Mouse (Mus musculus): ENCODE measurements around the gene Zswim4. TPM values are rescaled to one million over a fixed set of nuclear protein-coding genes. Genes with fewer than 3 reads are reported as not detected.

The Zswim4 gene
- polyA plus RNA-seq, 1 experiment from 2014 or later, result 6.3 TPM

DNA sequence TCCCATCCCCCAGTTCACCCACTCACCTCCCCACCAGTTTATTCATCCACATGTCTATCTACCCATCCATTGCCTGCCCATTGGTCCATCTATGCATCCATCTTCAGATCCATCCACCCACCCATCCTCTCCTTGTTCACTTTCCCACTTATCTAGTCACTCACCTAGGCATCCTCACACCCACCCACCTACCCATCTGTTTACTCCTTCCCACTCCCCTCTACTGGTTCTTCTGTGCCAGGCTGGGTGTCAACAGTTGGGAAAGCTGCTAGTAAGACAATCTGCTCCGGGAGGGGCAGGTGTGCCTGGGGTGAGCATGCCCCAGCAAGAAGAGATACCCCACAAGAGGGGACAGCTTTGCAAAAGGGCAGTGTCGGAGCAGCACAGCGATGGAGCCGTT, 24.2 kb upstream of the Zswim4 start:
- Histone ChIP-seq H3K4me3 (ENCODE audit: low read depth, low read length) (no peak overlapping the region), H3K27ac (ENCODE audit: low read depth, low read length) (no peak overlapping the region), H3K9ac (ENCODE audit: low read depth, low read length) (no peak overlapping the region), H3K4me2 (no peak overlapping the region), H3K4me1 (ENCODE audit: control insufficient read depth, insufficient read depth, low read length) (peaks cover 8% of the 10 kb centered on the region), H3K9me3 (replicated peaks; ENCODE audit: control insufficient read depth, low read length) (no peaks in the 10 kb centered on the region), H3K36me3 (ENCODE audit: control insufficient read depth, insufficient read depth, low read length) (peaks cover 39% of the 10 kb centered on the region), H3K27me3 (ENCODE audit: control insufficient read depth, insufficient read depth, low read length) (no peaks in the 10 kb centered on the region)
- 90% methylated on average over 4 of the region's 4 CpGs for WGBS (ENCODE audit: insufficient replicate concordance)
- no peak for ATAC-seq (replicated peaks; ENCODE audit: insufficient number of reproducible peaks, low FRiP score, low TSS enrichment)

DNA sequence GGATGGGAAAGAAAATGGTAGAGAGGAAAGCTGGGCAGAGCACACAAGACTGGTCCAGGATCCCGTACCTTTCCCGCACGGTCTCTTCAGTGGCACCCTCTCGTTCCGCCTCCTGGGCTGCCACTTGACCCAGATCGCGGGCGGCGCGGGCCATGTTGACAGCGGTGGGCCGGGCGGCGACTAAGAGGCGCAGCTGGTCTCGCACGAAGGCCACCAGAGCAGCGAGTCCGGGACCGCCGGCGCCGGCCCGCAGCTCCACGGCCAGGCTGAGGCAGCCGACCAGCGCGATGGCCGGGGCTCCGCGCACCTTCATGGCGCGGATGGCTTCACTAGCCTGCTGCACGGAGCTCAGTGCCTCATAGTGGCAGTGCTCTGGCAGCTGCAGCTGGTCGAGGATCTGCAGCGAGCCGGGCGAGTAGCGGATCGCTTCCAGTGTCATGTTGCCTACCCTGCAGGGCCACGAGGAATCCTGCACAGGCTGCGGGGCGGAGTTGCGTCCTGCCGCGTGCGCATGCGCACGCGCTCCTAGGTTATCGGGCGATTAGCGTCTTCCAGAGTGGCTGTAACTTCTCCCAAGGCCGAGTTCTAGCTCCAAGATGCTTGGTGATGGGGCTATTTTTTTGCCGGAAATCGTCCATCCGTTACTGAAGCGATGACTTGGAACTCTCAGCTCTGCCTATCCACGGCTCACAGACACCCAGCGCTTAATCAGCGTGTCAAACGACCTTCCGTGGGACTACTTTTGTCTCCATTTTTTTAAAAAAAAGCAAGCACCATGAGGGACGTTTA, 20.2 kb upstream of the Zswim4 start, which contains the start of gene Mri1:
Mri1 (minus strand) TSS at position 505 of the 789 bp plus-strand sequence.
- Histone ChIP-seq H3K36me3 (ENCODE audit: control insufficient read depth, insufficient read depth, low read length) (peaks cover 41% of the 10 kb centered on the region), H3K9me3 (replicated peaks; ENCODE audit: control insufficient read depth, low read length) (no peaks in the 10 kb centered on the region), H3K4me2 (peak within 1 kb of the TSS; percentile 99), H3K9ac (ENCODE audit: low read depth, low read length) (peak within 1 kb of the TSS; percentile 90), H3K4me1 (ENCODE audit: control insufficient read depth, insufficient read depth, low read length) (peaks cover 10% of the 10 kb centered on the region), H3K27ac (ENCODE audit: low read depth, low read length) (peak within 1 kb of the TSS; percentile 89), H3K4me3 (ENCODE audit: low read depth, low read length) (peak within 1 kb of the TSS; percentile 78), H3K27me3 (ENCODE audit: control insufficient read depth, insufficient read depth, low read length) (no peaks in the 10 kb centered on the region)
- WGBS (ENCODE audit: insufficient replicate concordance), result under 1% methylated on average over 62 of the region's 64 CpGs
- peak; percentile 75 for ATAC-seq (replicated peaks; ENCODE audit: insufficient number of reproducible peaks, low FRiP score, low TSS enrichment)

DNA sequence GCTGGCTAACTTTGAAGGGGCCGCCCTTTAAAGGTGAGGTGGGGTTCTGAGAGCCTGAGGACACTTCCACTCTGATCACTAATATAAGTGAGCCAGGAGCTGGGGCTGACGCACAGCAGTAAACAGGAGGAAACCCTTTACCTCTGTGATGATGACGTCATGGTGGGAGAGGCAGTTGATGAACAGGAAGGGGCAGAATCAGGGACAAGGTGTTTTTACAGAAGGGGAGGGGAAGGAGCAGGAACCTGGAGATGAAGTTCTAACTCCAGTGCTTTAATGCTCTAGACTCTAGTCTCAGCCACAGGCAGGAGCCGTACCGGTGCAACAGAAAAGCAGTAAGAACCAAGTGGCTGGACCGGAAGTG, 19.6 kb upstream of the Zswim4 start:
- Histone ChIP-seq H3K36me3 (ENCODE audit: control insufficient read depth, insufficient read depth, low read length) (peaks cover 43% of the 10 kb centered on the region), H3K9ac (ENCODE audit: low read depth, low read length) (peak overlapping the region; percentile 90), H3K27ac (ENCODE audit: low read depth, low read length) (peak overlapping the region; percentile 89), H3K4me1 (ENCODE audit: control insufficient read depth, insufficient read depth, low read length) (peaks cover 10% of the 10 kb centered on the region), H3K4me2 (peak overlapping the region; percentile 99), H3K9me3 (replicated peaks; ENCODE audit: control insufficient read depth, low read length) (no peaks in the 10 kb centered on the region), H3K27me3 (ENCODE audit: control insufficient read depth, insufficient read depth, low read length) (no peaks in the 10 kb centered on the region), H3K4me3 (ENCODE audit: low read depth, low read length) (peak overlapping the region; percentile 78)
- 9% methylated on average over 6 of the region's 6 CpGs for WGBS (ENCODE audit: insufficient replicate concordance)
- ATAC-seq (replicated peaks; ENCODE audit: insufficient number of reproducible peaks, low FRiP score, low TSS enrichment), result 0 out of 2 replicates have a peak, but pooled peaks have one; percentile 36

DNA sequence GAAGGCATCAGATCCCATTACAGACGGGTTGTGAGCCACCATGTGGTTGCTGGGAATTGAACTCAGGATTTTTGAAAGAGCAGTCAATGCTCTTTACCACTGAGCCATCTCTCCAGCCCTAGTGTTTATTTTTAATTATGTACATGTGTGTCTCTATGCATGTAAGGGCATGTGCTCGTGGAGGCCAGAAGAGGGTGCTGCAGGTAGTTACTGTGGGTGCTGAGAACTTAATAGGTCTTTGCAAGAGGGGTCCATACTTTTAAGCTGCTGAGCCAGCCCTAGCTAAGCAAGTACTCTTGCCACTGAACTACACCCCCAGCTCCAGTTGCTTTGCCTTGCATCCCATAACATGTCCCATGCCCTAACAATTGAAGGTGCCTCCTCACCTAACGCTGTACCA, 19.0 kb upstream of the Zswim4 start:
- Histone ChIP-seq H3K9me3 (replicated peaks; ENCODE audit: control insufficient read depth, low read length) (no peaks in the 10 kb centered on the region), H3K4me2 (peak overlapping the region; percentile 99), H3K36me3 (ENCODE audit: control insufficient read depth, insufficient read depth, low read length) (peaks cover 40% of the 10 kb centered on the region), H3K9ac (ENCODE audit: low read depth, low read length) (peak overlapping the region; percentile 90; the same call in 1 of the 2 replicates), H3K4me3 (ENCODE audit: low read depth, low read length) (peak overlapping the region; percentile 78), H3K27ac (ENCODE audit: low read depth, low read length) (no peak overlapping the region), H3K27me3 (ENCODE audit: control insufficient read depth, insufficient read depth, low read length) (no peaks in the 10 kb centered on the region), H3K4me1 (ENCODE audit: control insufficient read depth, insufficient read depth, low read length) (peaks cover 10% of the 10 kb centered on the region)
- ATAC-seq (replicated peaks; ENCODE audit: insufficient number of reproducible peaks, low FRiP score, low TSS enrichment), result no peak
- 92% methylated on average over 3 of the region's 3 CpGs for WGBS (ENCODE audit: insufficient replicate concordance)

DNA sequence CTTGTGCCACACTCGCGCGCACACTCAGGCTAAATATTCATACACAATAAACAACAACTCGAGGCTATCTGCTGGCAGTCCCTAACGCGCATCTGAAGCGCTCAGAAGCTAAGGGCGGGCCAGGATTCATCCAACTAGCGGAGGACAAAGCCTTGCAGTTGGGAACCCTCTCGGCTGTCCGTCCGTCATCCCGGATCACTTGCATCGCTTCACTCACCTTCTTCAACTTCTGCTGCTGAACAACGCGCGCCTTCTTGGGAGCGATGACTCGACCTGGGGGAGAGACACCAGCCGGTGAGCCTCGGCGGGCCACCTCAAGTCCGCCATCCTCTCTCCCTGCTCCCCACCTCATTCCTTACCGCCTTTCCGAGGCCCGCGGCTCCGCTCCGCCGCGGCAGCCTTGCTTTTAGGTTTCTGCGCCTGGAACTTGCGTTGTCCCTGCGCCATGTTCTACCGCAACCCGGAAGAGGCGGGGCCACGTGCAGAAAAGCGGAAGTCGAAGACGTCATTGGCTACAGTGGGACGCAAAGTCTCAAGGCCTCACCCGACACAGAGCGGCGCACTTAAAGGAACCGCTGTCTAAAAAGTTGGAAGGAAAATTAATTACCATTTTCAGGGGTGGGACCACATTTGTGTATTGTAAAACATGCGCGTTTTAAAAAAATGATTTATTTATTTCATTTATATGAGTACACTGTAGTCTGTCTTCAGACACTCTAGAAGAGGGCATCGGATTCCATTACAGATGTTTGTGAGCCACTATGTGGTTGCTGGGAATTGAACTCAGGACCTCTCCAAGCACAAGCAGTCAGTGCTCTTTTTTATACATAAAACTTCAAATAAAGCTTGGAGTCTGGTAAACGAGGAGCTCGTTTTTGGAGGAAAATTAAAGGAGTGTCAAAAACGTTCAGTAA, 12.7 kb upstream of the Zswim4 start, which contains the start of gene D8Ertd738e:
D8Ertd738e (minus strand) TSS at position 463 of the 914 bp plus-strand sequence.
- H3K36me3 ChIP-seq (ENCODE audit: control insufficient read depth, insufficient read depth, low read length), result peaks cover 37% of the 10 kb centered on the region
- peak within 1 kb of the TSS; percentile 62 for H3K4me2 ChIP-seq
- no peaks in the 10 kb centered on the region for H3K4me1 ChIP-seq (ENCODE audit: control insufficient read depth, insufficient read depth, low read length)
- H3K4me3 ChIP-seq (ENCODE audit: low read depth, low read length), result peak within 1 kb of the TSS; percentile 72
- WGBS (ENCODE audit: insufficient replicate concordance), result 4% methylated on average over 52 of the region's 52 CpGs
- H3K9ac ChIP-seq (ENCODE audit: low read depth, low read length), result peak within 1 kb of the TSS; percentile 82
- peak; percentile 88 for ATAC-seq (replicated peaks; ENCODE audit: insufficient number of reproducible peaks, low FRiP score, low TSS enrichment)
- H3K9me3 ChIP-seq (replicated peaks; ENCODE audit: control insufficient read depth, low read length), result no peaks in the 10 kb centered on the region
- peak within 1 kb of the TSS; percentile 65; the same call in 1 of the 2 replicates for H3K27ac ChIP-seq (ENCODE audit: low read depth, low read length)
- no peaks in the 10 kb centered on the region for H3K27me3 ChIP-seq (ENCODE audit: control insufficient read depth, insufficient read depth, low read length)

DNA sequence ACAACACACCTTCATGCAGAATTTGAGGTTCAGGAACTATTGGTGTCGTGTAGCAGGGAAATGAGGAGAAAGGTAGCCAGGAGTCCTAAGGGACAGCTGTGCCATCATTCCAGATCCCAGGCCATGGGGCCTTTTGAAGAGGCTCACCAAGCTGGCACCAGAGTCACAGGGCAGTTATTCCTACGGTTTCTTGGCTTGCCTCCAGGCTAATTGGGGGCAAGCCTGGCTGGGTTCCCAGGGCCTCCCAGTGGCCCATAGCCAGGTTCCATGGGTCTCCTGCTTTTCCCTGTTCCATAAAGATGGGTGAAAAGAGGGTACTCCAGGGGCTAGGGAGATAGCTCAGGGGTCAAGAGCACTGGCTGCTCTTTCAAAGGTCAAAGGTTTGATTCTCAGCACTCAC, 5.0 kb upstream of the Zswim4 start:
- Histone ChIP-seq H3K4me3 (ENCODE audit: low read depth, low read length) (no peak overlapping the region), H3K27ac (ENCODE audit: low read depth, low read length) (no peak overlapping the region), H3K27me3 (ENCODE audit: control insufficient read depth, insufficient read depth, low read length) (no peaks in the 10 kb centered on the region), H3K9ac (ENCODE audit: low read depth, low read length) (no peak overlapping the region), H3K36me3 (ENCODE audit: control insufficient read depth, insufficient read depth, low read length) (peaks cover 19% of the 10 kb centered on the region), H3K4me2 (no peak overlapping the region), H3K4me1 (ENCODE audit: control insufficient read depth, insufficient read depth, low read length) (no peaks in the 10 kb centered on the region), H3K9me3 (replicated peaks; ENCODE audit: control insufficient read depth, low read length) (no peaks in the 10 kb centered on the region)
- ATAC-seq (replicated peaks; ENCODE audit: insufficient number of reproducible peaks, low FRiP score, low TSS enrichment), result no peak
- WGBS (ENCODE audit: insufficient replicate concordance), result 55% methylated on average over 2 of the region's 2 CpGs

DNA sequence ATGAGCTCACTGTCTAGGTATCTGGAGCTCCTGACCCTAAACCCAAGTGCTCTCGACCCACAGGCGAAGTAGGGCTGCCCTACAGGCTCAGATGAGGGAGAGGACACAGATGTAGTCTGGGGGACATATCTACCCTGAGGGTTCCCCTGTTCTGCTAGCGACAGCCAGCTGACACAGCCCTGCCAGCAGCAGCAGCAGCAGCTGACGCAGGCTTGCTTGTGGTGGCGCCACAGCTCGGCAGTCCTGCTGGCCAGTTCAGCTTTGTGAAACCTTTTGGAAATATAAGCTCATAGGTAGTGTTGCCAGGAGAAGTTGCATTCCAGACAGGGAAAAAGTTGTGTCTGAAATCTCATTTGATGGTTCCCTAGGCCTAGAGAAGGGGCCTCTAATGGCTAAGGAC, 4.3 kb upstream of the Zswim4 start:
- H3K36me3 ChIP-seq (ENCODE audit: control insufficient read depth, insufficient read depth, low read length), result peaks cover 14% of the 10 kb centered on the region
- H3K9me3 ChIP-seq (replicated peaks; ENCODE audit: control insufficient read depth, low read length), result no peaks in the 10 kb centered on the region
- no peak overlapping the region for H3K4me2 ChIP-seq
- 42% methylated on average over 6 of the region's 6 CpGs for WGBS (ENCODE audit: insufficient replicate concordance)
- ATAC-seq (replicated peaks; ENCODE audit: insufficient number of reproducible peaks, low FRiP score, low TSS enrichment), result no peak
- peaks cover 2% of the 10 kb centered on the region; the same call in 1 of the 2 replicates for H3K4me1 ChIP-seq (ENCODE audit: control insufficient read depth, insufficient read depth, low read length)
- no peaks in the 10 kb centered on the region for H3K27me3 ChIP-seq (ENCODE audit: control insufficient read depth, insufficient read depth, low read length)
- 0 out of 2 replicates have a peak overlapping the region, but pooled peaks have one; percentile 5 for H3K9ac ChIP-seq (ENCODE audit: low read depth, low read length)
- no peak overlapping the region for H3K4me3 ChIP-seq (ENCODE audit: low read depth, low read length)
- H3K27ac ChIP-seq (ENCODE audit: low read depth, low read length), result no peak overlapping the region

DNA sequence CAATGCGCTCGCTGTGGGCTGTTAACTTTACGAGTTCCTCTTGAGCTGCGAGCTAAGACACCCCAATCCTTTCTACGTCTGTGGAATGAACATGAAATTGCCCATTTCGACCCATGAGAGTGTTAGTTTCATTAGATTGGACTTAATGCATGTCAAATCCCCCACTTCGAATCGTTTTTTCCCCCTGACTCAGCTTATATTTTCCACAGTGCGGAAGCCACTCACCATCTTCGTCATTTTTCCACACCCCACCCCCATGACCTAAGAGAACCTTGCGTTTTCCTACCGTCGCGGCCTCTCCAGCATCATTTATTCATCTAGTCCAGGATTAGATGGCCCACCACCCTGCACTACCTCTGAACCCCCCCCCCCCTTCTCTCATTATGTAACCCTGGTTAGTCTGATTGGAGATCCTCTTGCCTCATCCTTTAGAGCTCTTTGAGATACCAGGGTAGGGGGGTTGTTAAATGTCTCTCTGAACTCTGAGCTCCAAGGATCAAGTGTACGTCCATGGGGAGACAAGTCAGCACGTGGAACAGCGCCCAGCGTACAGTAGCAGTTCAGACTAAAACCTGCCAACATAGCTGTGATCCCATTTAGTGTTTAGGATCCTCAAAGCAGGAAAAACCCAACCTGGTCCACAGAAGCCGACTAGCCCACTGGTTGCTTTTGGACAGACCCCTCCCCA, 831 bp upstream of the Zswim4 start:
- Histone ChIP-seq H3K4me3 (ENCODE audit: low read depth, low read length) (peak overlapping the region; percentile 89), H3K9ac (ENCODE audit: low read depth, low read length) (peak overlapping the region; percentile 74), H3K9me3 (replicated peaks; ENCODE audit: control insufficient read depth, low read length) (no peaks in the 10 kb centered on the region), H3K36me3 (ENCODE audit: control insufficient read depth, insufficient read depth, low read length) (peaks cover 4% of the 10 kb centered on the region; the same call in 1 of the 2 replicates), H3K27ac (ENCODE audit: low read depth, low read length) (peak overlapping the region; percentile 60), H3K4me1 (ENCODE audit: control insufficient read depth, insufficient read depth, low read length) (peaks cover 10% of the 10 kb centered on the region), H3K4me2 (peak overlapping the region; percentile 74), H3K27me3 (ENCODE audit: control insufficient read depth, insufficient read depth, low read length) (no peaks in the 10 kb centered on the region)
- 13% methylated on average over 19 of the region's 19 CpGs for WGBS (ENCODE audit: insufficient replicate concordance)
- ATAC-seq (replicated peaks; ENCODE audit: insufficient number of reproducible peaks, low FRiP score, low TSS enrichment), result no peak
